Mouse (Mus musculus) liver, postnatal 0 days (tissue): ENCODE results near the gene 0610012G03Rik. TPM values are rescaled to one million over a fixed set of nuclear protein-coding genes. Genes with fewer than 3 reads are reported as not detected.

Experiments used
- ATAC-seq: fragments of 200-750 bp; cut with Nextera tagmentation; 2 replicates; pipeline ENCODE4 v1.8.0; 2017; ENCODE audit warnings: mild to moderate bottlenecking, moderate library complexity
- DNase-seq: peaks from one replicate; pipeline ENCODE4 v3.0.0-alpha.2; 2016
- H3K27ac ChIP-seq: fragments of 300-500 bp; sonication (generic); 2 replicates; pipeline ENCODE4 v1.5.1; 2014; ENCODE audit warnings: antibody characterized with exemption, moderate library complexity, mild to moderate bottlenecking, low read depth
- H3K27me3 ChIP-seq: fragments of 300-500 bp; sonication (generic); 2 replicates; pipeline ENCODE4 v1.6.1; 2014; ENCODE audit warnings: low read length, control low read depth, mixed read lengths; ENCODE audit not compliant: insufficient read depth
- H3K36me3 ChIP-seq: fragments of 300-500 bp; sonication (generic); replicated peaks from 2 replicates; pipeline ENCODE4 v1.6.1; 2014; ENCODE audit warnings: mild to moderate bottlenecking, control low read depth, low read length, moderate library complexity, mixed read lengths; ENCODE audit not compliant: insufficient read depth
- H3K4me1 ChIP-seq: fragments of 300-500 bp; sonication (generic); 2 replicates; pipeline ENCODE4 v1.6.1; 2014; ENCODE audit warnings: antibody characterized with exemption, mild to moderate bottlenecking, control low read depth; ENCODE audit not compliant: insufficient read depth
- H3K4me2 ChIP-seq: fragments of 300-500 bp; sonication (generic); 2 replicates; pipeline ENCODE4 v1.6.1; 2014; ENCODE audit warnings: low read depth, mild to moderate bottlenecking, low read length, moderate library complexity, mixed read lengths
- H3K4me3 ChIP-seq: fragments of 300-500 bp; sonication (generic); 2 replicates; pipeline ENCODE4 v1.5.1; 2014; ENCODE audit warnings: low read depth, low read length
- H3K9ac ChIP-seq: fragments of 300-500 bp; sonication (generic); replicated peaks from 2 replicates; pipeline ENCODE4 v1.6.1; 2014; ENCODE audit warnings: mild to moderate bottlenecking, moderate library complexity
- H3K9me3 ChIP-seq: fragments of 300-500 bp; sonication (generic); 2 replicates; pipeline ENCODE4 v1.6.1; 2016; ENCODE audit warnings: mild to moderate bottlenecking, control low read depth, low read length, mixed read lengths
- CTCF ChIP-seq: sonication (generic); IDR thresholded peaks from 2 replicates; pipeline ENCODE4 v1.5.1; 2016; ENCODE audit warnings: antibody characterized with exemption, low read depth
- EP300 ChIP-seq: IDR thresholded peaks from 2 replicates; pipeline ENCODE4 v1.6.1; 2016; ENCODE audit warnings: antibody characterized with exemption, low read depth, mild to moderate bottlenecking
- WGBS: fragments of 180-500 bp; shearing (Covaris S2); extraction: QIAGEN DNeasy Blood & Tissue Kit; methylation state at CpG from one replicate; pipeline ENCODE4 v1.1.7; 2014; ENCODE audit not compliant: insufficient replicate concordance; 5-methylcytosine and 5-hydroxymethylcytosine counted together
- microRNA-seq: library from miRNA; unstranded; fragments of <30 nt; microRNA quantifications from one replicate; pipeline ENCODE4, GENCODE M21; 2016
- polyA plus RNA-seq: library from polyadenylated mRNA; unstranded; fragments of >200 nt; fragmentation: Nextera tagmentation; extraction: Ambion mirVana; gene quantifications from 2 replicates; pipeline ENCODE4 v1.2.1, GENCODE M21; 2015

0610012G03Rik gene
- polyA plus RNA-seq, 1 experiment from 2014 or later = 58.4 TPM

DNA sequence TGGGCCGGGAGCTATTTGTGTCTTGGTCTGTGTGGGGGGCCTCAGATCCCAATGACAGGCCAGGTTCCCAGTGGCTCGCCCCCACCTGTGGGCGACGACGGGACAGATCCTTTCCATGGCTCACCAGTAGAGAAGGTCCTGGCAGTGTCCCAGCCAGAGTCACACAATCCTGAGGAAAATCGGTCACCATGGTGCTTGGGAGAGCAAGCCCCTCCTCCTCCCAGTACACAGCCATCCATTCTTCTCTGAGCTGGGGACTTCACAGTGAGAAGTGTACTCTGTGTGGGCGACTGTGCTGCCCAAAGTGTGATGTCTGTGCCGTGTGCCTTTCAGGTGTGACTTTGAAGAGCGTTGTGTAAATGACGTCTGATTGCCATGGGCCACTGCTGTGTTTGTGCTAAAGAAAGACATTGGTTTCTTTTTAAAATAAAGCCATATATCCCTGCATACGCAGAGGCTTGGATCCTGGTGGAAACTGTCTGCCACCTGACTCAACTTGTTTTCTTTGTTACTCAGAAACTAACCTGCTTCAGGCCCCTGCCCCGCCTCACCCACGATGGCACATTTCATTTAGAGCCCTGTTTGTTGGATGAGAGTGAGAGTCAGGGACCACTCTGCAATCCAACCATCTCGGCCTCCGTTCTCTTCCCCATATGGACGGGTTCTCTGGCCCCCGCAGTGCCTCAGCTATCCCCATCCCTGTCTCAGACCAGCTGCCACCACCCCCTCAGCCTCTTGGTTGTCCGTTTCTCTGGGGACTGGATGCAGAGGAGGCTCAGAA, 49.6 kb downstream of the 0610012G03Rik start:
- H3K4me2 ChIP-seq = no peak overlapping the region
- ATAC-seq (no peak), DNase-seq (no peak)
- H3K36me3 ChIP-seq = no peaks in the 10 kb centered on the region
- no peak overlapping the region for H3K9ac ChIP-seq
- TF ChIP-seq CTCF = no peak
- no peak for TF ChIP-seq EP300
- no peak overlapping the region for H3K27ac ChIP-seq
- no peak overlapping the region for H3K4me3 ChIP-seq
- WGBS = 84% methylated on average over 18 of the region's 18 CpGs
- no peaks in the 10 kb centered on the region for H3K4me1 ChIP-seq
- no peaks in the 10 kb centered on the region for H3K9me3 ChIP-seq
- H3K27me3 ChIP-seq = no peaks in the 10 kb centered on the region

Small RNA genes within 50 kb of the gene (microRNA-seq; reads per million reads assigned to microRNA genes)
- not detected for gene Gm26269

Other genes with a start within 250 kb of the 0610012G03Rik start
- 0.12 and 0.14 TPM in 2 replicates for gene Meltf, start 69.7 kb downstream of the 0610012G03Rik start, polyA plus RNA-seq
- 0.18 and 0.47 TPM in 2 replicates for gene Pigz, start 14.6 kb downstream of the 0610012G03Rik start, polyA plus RNA-seq
- gene Ncbp2, start within 50 bp of the 0610012G03Rik start, polyA plus RNA-seq = 20.4 and 21.4 TPM in 2 replicates
- 3.7 and 3.8 TPM in 2 replicates for gene Senp5, start 54.8 kb upstream of the 0610012G03Rik start, polyA plus RNA-seq
- 9.1 and 10.3 TPM in 2 replicates for gene Pak2, start 130.8 kb upstream of the 0610012G03Rik start, polyA plus RNA-seq
- gene Pigx, start 151.2 kb upstream of the 0610012G03Rik start, polyA plus RNA-seq = 65.3 and 66.6 TPM in 2 replicates
- 5.3 and 5.4 TPM in 2 replicates for gene Cep19, start 151.3 kb upstream of the 0610012G03Rik start, polyA plus RNA-seq
- 18.5 and 20.5 TPM in 2 replicates for gene Nrros, start 217.1 kb upstream of the 0610012G03Rik start, polyA plus RNA-seq
- 0.94 and 1.2 TPM in 2 replicates for gene Bex6, start 231.3 kb upstream of the 0610012G03Rik start, polyA plus RNA-seq